Mouse (Mus musculus): ENCODE measurements at regions not wholly inside any gene's neighbourhood (a gene's known extent, or its start where the extent isn't known, plus 50 kb on each side); places are given as distances from the start of the nearest gene placed in this dataset.
A peak's percentile ranks its signal among the peaks of the same experiment; 100 is the strongest.

DNA sequence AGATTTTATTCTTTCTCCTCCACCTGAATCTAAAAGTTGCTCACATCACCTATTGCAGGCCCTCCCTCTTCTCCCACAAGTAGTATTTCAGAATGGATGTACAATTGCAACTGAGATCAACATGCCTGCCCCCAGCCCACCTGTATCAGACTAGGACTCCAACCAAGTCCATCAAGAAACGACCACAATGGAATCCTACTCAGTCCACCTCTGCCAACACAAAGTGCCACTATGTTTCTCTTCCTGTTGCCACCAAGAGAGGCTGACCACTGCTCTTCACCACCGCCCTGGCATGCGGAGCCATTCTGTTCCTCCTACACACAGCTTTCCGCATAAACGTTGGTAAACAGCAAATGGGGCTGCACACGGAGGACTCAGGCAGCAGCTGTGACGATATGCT, 113.1 kb upstream of the Hnrnpa3 start:
- no peak for DNase-seq (ENCODE audit: extremely low read depth, low read depth, low spot score)

GRCm38 (mm10) chr2:75555676-75556075, 103.4 kb upstream of the Hnrnpa3 start:
- DNase-seq (ENCODE audit: extremely low read depth, low read depth, low spot score), result no peak

DNA sequence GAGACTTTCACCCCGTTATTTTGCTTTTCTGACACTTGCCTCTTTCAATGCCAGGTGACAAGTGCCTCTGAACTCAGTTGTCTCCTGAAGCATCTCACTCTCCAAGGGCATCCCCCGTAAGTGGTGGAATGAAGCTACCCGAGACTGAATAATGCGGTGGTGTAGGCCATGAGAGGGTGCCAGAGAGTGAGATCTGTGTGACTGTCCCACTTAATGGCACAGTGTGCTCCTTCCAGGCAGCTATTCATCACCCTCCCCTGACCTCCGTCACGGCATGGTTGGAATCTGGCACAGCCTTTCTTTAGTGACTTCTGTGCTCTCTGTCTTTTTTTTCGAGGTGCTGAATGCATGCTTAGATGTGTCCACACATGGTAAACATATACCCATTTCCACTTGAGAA, 102.3 kb upstream of the Hnrnpa3 start:
- no peak for DNase-seq (ENCODE audit: extremely low read depth, low read depth, low spot score)

- no peak for DNase-seq (ENCODE audit: extremely low read depth, low read depth, low spot score)
These were observed 101.7 kb upstream of the Hnrnpa3 start for GRCm38 (mm10) chr2:75557392-75557791.

DNA sequence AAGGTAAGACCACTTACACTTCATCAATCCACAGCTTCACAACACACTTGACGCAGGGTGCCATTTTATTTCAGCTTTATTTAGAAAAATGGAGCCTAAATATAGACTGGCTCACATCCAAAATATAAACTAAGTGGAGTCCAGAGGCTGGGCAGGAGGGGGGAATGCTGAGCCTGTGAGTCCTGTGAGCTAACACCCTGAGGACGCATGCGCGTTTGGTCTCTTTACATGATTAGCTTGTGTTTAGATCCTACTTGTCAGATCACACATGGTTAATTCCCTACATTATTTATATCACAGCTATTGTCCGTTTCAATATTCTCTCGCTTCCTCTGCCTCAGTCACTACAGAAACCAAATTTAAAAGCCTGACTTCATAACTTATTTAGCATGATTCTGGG, 99.1 kb upstream of the Hnrnpa3 start:
- DNase-seq (ENCODE audit: extremely low read depth, low read depth, low spot score), result no peak

- DNase-seq (ENCODE audit: extremely low read depth, low read depth, low spot score), result no peak
These were observed 95.7 kb upstream of the Hnrnpa3 start for GRCm38 (mm10) chr2:75563253-75563913.

GRCm38 (mm10) chr2:75564809-75565208, 94.3 kb upstream of the Hnrnpa3 start:
- no peak for DNase-seq (ENCODE audit: extremely low read depth, low read depth, low spot score)

DNA sequence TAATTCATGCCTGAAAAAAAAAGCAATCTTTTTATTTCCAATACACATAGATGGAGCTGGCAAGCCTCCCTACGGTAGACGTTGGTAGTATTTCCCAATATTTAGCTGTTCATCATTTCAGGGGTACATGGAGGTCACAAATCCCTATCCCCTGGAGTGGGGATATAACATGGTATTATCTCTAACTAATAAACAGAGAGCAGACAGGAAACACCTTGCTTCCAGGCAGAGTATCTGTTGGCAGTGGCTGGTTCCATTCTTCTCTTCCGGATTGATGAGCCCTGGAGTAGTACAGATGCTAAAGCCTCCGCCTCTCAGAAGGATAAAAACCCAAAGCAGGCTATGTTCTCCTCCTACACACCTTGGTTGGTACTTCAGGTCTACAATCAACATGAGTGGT, 91.9 kb upstream of the Hnrnpa3 start:
- peak; percentile 96 for DNase-seq (ENCODE audit: extremely low read depth, low read depth, low spot score)

DNA sequence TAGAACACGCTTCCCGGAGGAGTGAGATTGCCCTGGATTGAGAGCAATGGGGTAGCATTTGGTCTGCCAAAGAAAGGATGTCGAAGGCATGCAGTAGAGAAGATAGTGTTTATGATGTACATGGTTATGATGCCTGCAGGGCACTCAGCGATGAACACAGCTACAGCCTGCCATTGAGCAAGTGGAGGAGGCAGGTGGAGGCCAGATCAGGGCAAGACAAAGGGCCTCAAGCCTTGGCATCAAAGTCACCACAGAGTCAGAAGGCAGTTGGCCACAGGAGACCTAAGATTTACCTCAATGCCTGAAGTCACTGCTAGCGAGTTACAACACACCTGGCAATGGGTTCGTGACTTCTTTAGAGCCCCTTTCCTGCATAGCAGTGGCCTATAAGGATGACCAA, 89.3 kb upstream of the Hnrnpa3 start:
- DNase-seq (ENCODE audit: extremely low read depth, low read depth, low spot score), result peak; percentile 100

DNA sequence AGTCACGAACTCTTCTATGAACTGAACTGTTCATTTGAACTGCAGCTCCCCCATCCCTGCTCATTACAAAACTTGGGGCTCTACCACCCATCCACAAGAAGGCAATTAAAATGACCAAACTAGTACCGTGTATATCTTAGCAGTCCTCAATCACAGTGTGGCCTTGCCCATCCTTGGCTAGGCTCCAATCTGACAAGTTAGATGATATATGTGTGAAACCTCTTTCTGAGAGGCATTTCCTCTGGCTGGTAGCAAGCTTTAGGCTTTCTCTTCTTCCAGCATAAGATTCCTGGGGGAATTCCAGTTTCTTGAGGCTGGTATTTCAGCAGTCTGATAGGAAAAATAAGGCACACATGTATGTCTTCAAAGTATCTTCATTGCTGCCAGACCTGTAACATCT, 88.8 kb upstream of the Hnrnpa3 start:
- DNase-seq (ENCODE audit: extremely low read depth, low read depth, low spot score), result no peak

GRCm38 (mm10) chr2:75584975-75585374, 74.1 kb upstream of the Hnrnpa3 start:
- no peak for DNase-seq (ENCODE audit: extremely low read depth, low read depth, low spot score)

- no peak for DNase-seq (ENCODE audit: extremely low read depth, low read depth, low spot score)
These were observed 70.5 kb upstream of the Hnrnpa3 start for GRCm38 (mm10) chr2:75588572-75588971.

DNA sequence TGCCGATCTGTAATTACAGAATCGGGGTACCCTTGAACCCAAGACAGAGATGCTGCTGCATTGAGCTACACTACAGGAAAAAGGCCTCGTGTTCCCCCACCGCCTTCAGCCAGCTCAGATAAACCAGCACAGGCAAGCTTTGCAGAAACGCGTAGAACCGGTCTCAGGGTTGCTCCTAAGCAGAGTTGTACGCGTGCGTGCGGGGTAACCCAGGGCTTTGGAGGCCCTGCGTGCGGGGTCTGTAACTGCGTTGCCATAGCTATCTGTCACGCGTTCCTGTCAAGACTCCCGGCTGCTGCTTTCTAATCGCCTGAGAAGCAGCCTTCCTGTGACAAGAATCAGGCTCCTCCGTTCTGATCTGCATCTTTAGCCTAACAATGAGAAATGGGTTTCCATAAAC, 69.6 kb upstream of the Hnrnpa3 start:
- no peak for DNase-seq (ENCODE audit: extremely low read depth, low read depth, low spot score)

DNA sequence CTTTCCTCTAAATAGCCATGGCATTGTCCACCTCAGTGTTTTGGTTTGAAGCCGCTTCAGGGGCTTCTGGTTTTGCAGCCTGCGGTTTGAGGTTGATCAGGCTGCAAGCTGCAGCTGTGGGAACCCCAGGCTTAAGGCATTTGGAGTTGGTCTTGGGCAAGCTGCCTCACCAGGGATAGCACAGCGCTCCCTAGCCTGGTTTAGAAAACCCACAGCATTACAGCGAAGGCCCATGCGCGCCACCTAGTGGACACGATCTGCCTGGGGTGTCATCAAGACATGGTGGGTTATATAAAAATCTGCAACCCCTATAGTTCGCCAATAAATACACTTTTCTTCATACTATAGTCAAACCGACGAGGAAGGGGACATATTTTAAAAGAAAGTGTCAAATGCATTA, 68.9 kb upstream of the Hnrnpa3 start:
- no peak for DNase-seq (ENCODE audit: extremely low read depth, low read depth, low spot score)

- DNase-seq (ENCODE audit: extremely low read depth, low read depth, low spot score), result no peak
These were observed 58.5 kb upstream of the Hnrnpa3 start for GRCm38 (mm10) chr2:75600511-75600910.

- no peak for DNase-seq (ENCODE audit: extremely low read depth, low read depth, low spot score)
These were observed 55.7 kb upstream of the Hnrnpa3 start for GRCm38 (mm10) chr2:75603175-75603871.

GRCm38 (mm10) chr2:75605634-75606033, 53.4 kb upstream of the Hnrnpa3 start:
- DNase-seq (ENCODE audit: extremely low read depth, low read depth, low spot score), result no peak

DNA sequence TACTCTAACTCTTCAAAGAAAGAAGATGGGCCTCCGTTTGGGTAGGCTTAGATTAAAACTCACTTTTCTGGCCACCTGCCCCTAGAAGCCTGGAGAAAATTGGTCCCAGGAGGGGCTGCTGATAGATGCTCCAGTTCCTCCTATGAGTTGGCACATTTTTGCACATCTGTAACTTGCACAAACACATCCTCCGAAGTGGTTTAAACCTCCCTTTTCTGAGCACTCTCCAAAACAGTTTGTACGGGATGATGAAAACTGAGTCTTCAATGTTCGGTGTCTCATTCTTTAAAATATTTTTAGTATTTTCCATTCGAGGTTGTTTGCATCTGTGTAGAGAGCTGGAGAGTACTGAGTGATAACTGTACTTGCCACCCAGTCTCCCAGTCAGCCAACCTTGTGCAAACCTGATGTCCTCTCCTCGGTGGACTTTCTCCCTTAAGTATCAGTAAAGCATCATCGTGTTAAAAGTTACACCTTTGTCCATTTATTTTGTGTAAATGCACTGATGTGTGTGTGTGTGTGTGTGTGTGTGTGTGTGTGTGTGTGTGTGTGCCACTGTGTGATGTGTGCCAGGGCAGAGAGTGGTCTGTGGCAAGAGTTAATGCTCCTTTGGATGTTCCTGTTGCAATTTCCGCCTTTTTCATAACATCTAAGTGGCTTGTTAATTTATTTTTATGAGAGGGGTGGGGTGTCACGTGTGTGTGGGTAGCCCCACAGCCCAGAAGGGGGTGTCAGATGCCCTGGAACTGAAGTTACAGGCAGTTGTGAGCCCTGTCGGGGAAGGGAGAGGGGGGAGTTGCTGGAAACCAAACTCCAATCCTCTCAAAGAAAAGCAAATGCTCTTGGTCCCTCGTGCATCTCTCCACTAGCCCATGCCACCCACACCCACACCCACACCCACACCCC, 51.8 kb upstream of the Hnrnpa3 start:
- no peak for DNase-seq (ENCODE audit: extremely low read depth, low read depth, low spot score)

DNA sequence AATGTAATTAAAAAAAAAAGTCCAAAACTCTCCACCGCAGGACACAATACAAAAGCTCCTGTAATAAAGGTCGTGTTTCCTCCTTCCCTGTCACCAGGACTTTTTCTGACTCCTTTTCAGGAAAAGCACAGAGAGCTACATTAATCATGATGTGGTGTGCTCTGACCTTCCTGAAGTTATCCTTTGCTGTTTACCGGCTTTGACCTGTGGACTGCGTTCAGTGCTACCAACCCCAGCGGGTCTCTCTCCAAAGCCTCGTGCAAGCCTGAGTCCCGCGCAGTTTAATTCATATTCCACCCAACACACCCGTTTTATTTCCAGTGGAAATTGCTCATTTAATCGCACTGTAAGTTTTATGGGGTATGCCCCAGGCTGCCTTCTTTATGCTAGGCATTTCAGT, 51.1 kb upstream of the Hnrnpa3 start:
- DNase-seq (ENCODE audit: extremely low read depth, low read depth, low spot score), result no peak

GRCm38 (mm10) chr2:75608482-75608881, 50.6 kb upstream of the Hnrnpa3 start:
- no peak for DNase-seq (ENCODE audit: extremely low read depth, low read depth, low spot score)

GRCm38 (mm10) chr2:75609150-75609946, 49.7 kb upstream of the Hnrnpa3 start:
- peak; percentile 94 for DNase-seq (ENCODE audit: extremely low read depth, low read depth, low spot score)

All from fat pad, adult 2 months (tissue).